Mouse (Mus musculus) CD4-positive, CD25-positive, alpha-beta regulatory T cell, adult 9 weeks (primary cell): Measurements from ENCODE around the gene Orc2. TPM values are rescaled to one million over a fixed set of nuclear protein-coding genes. Genes with fewer than 3 reads are reported as not detected.

ENCODE experiments used
- polyA plus RNA-seq: library from polyadenylated mRNA; unstranded; fragments of 100-300 nt; shearing (Covaris generic); gene quantifications from one replicate; pipeline ENCODE4 v1.2.1, GENCODE M21; 2017

The Orc2 gene
- 29.3 TPM for polyA plus RNA-seq

GRCm38 (mm10) chr1:58504577-58505254 lies at the start of gene Orc2:
Orc2 (minus strand) TSS chr1:58505109.

DNA sequence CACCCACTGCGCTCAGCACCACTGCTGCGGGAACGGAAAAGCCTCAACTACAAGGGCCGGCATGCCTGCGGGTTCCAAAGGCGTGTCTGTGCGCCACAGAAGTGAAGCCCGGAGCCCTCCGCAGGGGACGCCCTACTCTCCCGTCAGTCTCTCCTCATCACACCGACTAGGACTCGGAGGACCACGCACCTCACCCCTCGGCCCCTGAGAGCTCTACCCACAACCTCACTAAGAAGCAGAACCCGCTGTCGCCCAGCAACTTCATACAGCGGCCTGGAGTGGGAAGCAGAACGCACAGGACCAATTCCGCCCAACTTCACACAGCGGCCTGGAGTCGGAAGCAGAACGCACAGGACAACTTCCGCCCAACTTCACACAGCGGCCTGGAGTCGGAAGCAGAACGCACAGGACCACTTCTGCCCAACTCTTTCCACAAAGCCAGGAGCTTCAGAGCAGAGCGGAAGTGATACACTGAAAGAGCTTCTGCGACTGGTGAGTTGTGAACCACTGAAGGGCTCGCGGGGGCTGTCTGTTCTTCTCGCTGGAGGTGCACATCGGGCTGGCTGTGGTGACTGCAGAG lies 59.7 kb downstream of the Orc2 start, which contains the start of the genes Nif3l1 and Ppil3:
Gene Nif3l1 (plus strand): TSS at position 9 of the 580 bp plus-strand sequence.
Gene Ppil3 (minus strand): TSS at position 344 of the 580 bp plus-strand sequence.

GRCm38 (mm10) chr1:58423371-58424248 lies 81.3 kb downstream of the Orc2 start, which contains the start of gene Clk1:
Clk1 (minus strand) TSS chr1:58424066.

Other genes starting within 250 kb of the Orc2 start
- gene Aox2, start 226.8 kb downstream of the Orc2 start, polyA plus RNA-seq, result 0.06 TPM
- gene Bzw1, start 112.2 kb downstream of the Orc2 start, polyA plus RNA-seq, result 426 TPM
- 441 TPM for gene Clk1, start 81.0 kb downstream of the Orc2 start, polyA plus RNA-seq
- gene Nif3l1, start 60.0 kb downstream of the Orc2 start, polyA plus RNA-seq, result 37.9 TPM
- 76.7 TPM for gene Ppil3, start 59.6 kb downstream of the Orc2 start, polyA plus RNA-seq
- 19.7 TPM for gene Fam126b, start 81.2 kb upstream of the Orc2 start, polyA plus RNA-seq
- 161 TPM for gene Ndufb3, start 81.3 kb upstream of the Orc2 start, polyA plus RNA-seq
- not detected for gene Als2cr12, start 190.9 kb upstream of the Orc2 start, polyA plus RNA-seq
- gene Cflar, start 206.4 kb upstream of the Orc2 start, polyA plus RNA-seq, result 144 TPM